Mouse (Mus musculus) spleen, adult 18-20 months (tissue): ENCODE data around the gene Ppp2r3c.
"Not testable (repeated sequence)": the region's sequence is repeated elsewhere in the genome, so short reads cannot be mapped to it uniquely, and the experiment has no call there.

ENCODE experiments used
- DNase-seq, 2 experiments: peaks; one replicate each; pipeline ENCODE4 v3.0.0; 2022; ENCODE audit warnings: mixed read lengths in 2 of 2

Gene Ppp2r3c

DNA sequence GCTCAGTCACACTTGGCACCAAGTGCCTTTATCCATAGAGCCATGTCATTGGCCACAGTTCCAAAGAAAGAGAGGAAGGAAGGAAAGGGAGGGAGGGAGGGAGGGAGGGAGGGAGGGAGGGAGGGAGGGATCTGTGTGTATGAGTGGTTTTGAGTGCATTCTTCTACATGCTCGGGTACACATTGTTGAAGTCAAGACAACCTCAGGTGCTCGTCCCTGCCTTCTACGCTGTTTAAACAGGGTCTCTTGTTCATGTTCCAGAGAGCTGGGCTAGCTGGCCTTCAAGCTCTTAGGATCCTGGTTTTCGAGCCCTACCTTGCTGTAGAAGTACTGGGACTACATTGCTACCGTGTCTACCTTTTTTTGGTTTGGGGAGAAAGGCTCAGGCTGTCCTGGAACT lies 39.4 kb downstream of the Ppp2r3c start:
- DNase-seq, result not testable (repeated sequence)

DNA sequence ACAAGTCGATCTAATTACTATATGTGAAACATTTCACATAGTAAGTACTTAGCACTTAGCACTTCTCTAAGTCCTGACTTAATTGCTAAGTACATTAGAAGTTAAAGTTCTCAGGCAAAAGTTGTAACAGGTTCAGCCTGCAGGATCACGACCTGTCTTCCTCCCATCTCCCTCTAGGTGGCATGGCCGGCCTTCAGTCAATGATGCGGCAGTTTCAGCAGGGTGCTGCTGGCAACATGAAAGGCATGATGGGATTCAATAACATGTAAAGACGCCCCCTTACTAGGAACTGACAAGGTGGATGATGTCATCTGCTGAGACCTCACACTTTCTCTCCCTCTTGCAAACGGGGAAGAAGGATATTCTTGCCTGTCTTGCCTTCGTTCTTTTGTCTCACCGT lies 40.8 kb downstream of the Ppp2r3c start:
- DNase-seq, result not testable (repeated sequence)

DNA sequence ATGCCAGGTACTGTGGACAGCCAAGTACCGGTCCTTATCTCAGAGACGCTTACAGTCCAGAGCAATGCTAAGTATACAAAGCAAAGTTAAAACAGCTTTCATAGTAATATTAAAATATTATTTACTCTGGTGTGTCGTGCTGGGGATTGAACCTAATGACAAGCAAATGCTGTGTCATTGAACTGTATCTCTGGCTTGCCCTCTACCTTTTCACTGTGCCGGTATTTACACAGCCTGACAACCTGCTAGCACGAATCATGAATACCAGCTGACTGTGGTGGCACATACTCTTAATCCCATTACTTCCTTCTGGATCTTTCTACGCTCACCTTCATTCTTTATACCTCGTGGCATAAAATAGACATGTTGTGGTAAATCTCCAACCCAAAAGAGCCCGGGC lies 60.6 kb downstream of the Ppp2r3c start:
- DNase-seq, result not testable (repeated sequence)

DNA sequence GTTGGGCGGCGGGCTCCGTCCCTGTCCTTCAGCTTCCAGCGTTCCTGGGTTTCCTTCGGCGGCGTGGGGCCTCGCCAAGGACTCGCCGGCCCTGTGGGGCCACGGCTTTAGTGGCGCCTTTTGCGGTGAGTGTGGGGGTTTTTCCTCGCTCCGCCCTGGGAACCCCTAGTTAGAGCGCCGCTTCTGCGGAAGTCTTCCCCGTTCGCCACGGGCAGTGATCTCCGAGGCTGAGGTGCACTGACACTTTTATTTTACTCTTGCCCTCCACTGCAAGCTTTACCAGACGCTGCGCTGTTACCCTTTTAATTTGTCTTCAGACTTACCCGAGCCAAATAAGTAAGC lies 72.3 kb downstream of the Ppp2r3c start:
- peak in 1 of 2 experiments; percentile 9 for DNase-seq

DNA sequence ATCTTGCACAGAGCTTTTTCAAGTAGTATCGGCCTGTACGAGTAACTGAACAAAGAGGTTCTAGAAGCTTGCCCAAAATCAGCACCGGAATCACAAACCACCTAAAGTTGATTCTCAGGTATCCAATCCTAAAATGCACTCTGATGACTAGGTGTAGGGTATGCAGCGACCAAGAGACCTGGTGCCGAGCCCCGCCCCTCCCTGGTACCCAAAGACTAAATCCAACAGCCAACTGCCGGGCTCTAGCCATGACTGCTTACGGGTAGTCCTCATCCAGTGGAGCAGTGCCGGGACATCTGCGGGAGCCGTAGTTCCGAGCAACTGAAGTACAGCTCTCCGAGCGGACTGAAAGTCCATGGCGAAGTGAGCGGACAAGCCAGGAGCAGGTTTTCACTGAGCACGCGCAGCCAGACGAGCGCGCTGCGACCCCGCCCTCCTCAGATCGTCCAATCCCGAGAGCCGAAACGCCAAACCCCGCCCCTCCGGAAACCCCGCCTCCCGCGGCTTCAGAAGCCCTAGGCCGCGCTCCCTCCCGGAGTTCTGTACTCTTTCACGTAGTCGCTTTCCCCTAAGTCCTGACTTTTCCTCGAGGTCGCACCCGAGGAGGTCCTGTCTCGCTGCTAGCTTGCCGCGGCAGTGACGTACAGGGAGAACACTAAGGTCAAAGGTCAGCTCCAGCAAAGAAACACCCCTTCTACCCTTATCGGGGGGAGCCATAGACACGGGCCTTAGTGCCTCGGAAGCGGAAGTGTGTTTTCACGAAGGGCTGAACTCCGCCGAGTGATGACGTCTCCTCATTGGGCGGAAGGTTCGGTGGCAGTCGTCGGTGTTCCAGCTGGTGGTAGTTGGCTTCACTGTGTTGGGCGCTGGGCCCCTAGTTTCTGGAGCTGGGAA lies 72.9 kb downstream of the Ppp2r3c start, which contains the start of gene Srp54c:
Gene Srp54c (plus strand): TSS at position 543 of the 894 bp plus-strand sequence.
- not testable (repeated sequence) for DNase-seq
